Mouse (Mus musculus): ENCODE measurements around the gene H1f0.
"Not testable (repeated sequence)": the region's sequence is repeated elsewhere in the genome, so short reads cannot be mapped to it uniquely, and the experiment has no call there.

H1f0 gene

GRCm38 (mm10) chr15:79005581-79005980, 22.7 kb upstream of the H1f0 start:
- no peak for DNase-seq (ENCODE audit: low read depth)

- no peak for DNase-seq (ENCODE audit: low read depth)
Observed at GRCm38 (mm10) chr15:79006638-79007037, 21.6 kb upstream of the H1f0 start.

GRCm38 (mm10) chr15:79007059-79007458, 21.2 kb upstream of the H1f0 start:
- no peak for DNase-seq (ENCODE audit: low read depth)

GRCm38 (mm10) chr15:79007836-79008235, 20.4 kb upstream of the H1f0 start:
- DNase-seq (ENCODE audit: low read depth) = not testable (repeated sequence)

- DNase-seq (ENCODE audit: low read depth) = no peak
Observed at GRCm38 (mm10) chr15:79009734-79010133, 18.5 kb upstream of the H1f0 start.

GRCm38 (mm10) chr15:79011550-79011949, 16.7 kb upstream of the H1f0 start:
- no peak for DNase-seq (ENCODE audit: low read depth)

- no peak for DNase-seq (ENCODE audit: low read depth)
Observed at GRCm38 (mm10) chr15:79013382-79013781, 14.9 kb upstream of the H1f0 start.

GRCm38 (mm10) chr15:79018191-79018590, 10.1 kb upstream of the H1f0 start:
- no peak for DNase-seq (ENCODE audit: low read depth)

GRCm38 (mm10) chr15:79018886-79019285, 9.4 kb upstream of the H1f0 start:
- no peak for DNase-seq (ENCODE audit: low read depth)

GRCm38 (mm10) chr15:79022671-79023230, 5.5 kb upstream of the H1f0 start:
- DNase-seq (ENCODE audit: low read depth) = no peak

- DNase-seq (ENCODE audit: low read depth) = no peak
Observed at GRCm38 (mm10) chr15:79023366-79023765, 4.9 kb upstream of the H1f0 start.

GRCm38 (mm10) chr15:79025687-79026308, 2.5 kb upstream of the H1f0 start:
- DNase-seq (ENCODE audit: low read depth) = no peak

GRCm38 (mm10) chr15:79026511-79027290, 1.5 kb upstream of the H1f0 start:
- DNase-seq (ENCODE audit: low read depth) = no peak

GRCm38 (mm10) chr15:79027291-79028205, 702 bp upstream of the H1f0 start:
- no peak for DNase-seq (ENCODE audit: low read depth)

- DNase-seq (ENCODE audit: low read depth) = no peak
Observed at GRCm38 (mm10) chr15:79028823-79029484, 704 bp downstream of the H1f0 start.

GRCm38 (mm10) chr15:79029519-79030241, 1.4 kb downstream of the H1f0 start:
- DNase-seq (ENCODE audit: low read depth) = no peak

- DNase-seq (ENCODE audit: low read depth) = peak; percentile 91
Observed at GRCm38 (mm10) chr15:79030551-79031435, 2.5 kb downstream of the H1f0 start.

GRCm38 (mm10) chr15:79031908-79032307, 3.7 kb downstream of the H1f0 start:
- DNase-seq (ENCODE audit: low read depth) = not testable (repeated sequence)

- no peak for DNase-seq (ENCODE audit: low read depth)
Observed at GRCm38 (mm10) chr15:79037913-79038328, 9.7 kb downstream of the H1f0 start.

GRCm38 (mm10) chr15:79038331-79038730, 10.1 kb downstream of the H1f0 start:
- DNase-seq (ENCODE audit: low read depth) = no peak
